Mouse (Mus musculus): ENCODE measurements around the gene Gm973.

DNA sequence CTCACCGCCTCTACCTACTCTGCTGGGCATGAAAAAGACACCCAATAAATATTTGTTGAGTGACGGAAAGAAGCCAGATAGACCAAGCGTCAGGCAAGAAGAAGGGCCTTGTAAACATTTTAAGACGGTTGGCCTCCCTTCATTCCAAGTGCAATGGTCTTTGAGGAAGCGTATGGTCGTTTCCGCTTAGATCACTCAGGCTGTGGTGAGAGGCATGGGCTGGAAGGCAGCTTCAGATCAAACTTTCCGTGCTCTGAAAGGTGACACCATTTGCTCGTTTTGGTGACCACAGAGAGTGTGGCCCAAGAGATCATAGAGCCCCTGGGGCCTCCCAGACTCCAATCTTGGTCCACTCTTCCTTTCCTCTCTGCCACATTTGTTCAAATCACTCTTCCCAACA lies 79.5 kb downstream of the Gm973 start:
- TF ChIP-seq CTCF (IDR thresholded peaks at IDR 0.05) (no peak), EP300 (IDR thresholded peaks at IDR 0.05) (no peak)
